Mouse (Mus musculus) heart, embryonic 11.5 days (tissue): ENCODE data around the gene Cdk15. TPM values are rescaled to one million over a fixed set of nuclear protein-coding genes. Genes with fewer than 3 reads are reported as not detected.

Source experiments
- ATAC-seq: fragments of 200-750 bp; cut with Nextera tagmentation; replicated peaks from 2 replicates; pipeline ENCODE4 v1.8.0; 2017; ENCODE audit warnings: moderate library complexity; ENCODE audit not compliant: insufficient number of reproducible peaks, low FRiP score, low TSS enrichment
- H3K27ac ChIP-seq: fragments of 300-500 bp; sonication (generic); 2 replicates; pipeline ENCODE4 v1.5.1; 2014; ENCODE audit warnings: mild to moderate bottlenecking, low read depth, low read length
- H3K27me3 ChIP-seq: fragments of 300-500 bp; sonication (generic); 2 replicates; pipeline ENCODE4 v1.6.1; 2014; ENCODE audit warnings: mild to moderate bottlenecking, low read length, mixed read lengths; ENCODE audit not compliant: control insufficient read depth, insufficient read depth
- H3K36me3 ChIP-seq: fragments of 300-500 bp; sonication (generic); 2 replicates; pipeline ENCODE4 v1.6.1; 2014; ENCODE audit warnings: mild to moderate bottlenecking, low read length, moderate library complexity, mixed read lengths; ENCODE audit not compliant: control insufficient read depth, insufficient read depth
- H3K4me1 ChIP-seq: fragments of 300-500 bp; sonication (generic); 2 replicates; pipeline ENCODE4 v1.6.1; 2014; ENCODE audit warnings: low read length; ENCODE audit not compliant: control insufficient read depth, insufficient read depth
- H3K4me2 ChIP-seq: fragments of 300-500 bp; sonication (generic); 2 replicates; pipeline ENCODE4 v1.6.1; 2014; ENCODE audit warnings: mild to moderate bottlenecking, moderate library complexity
- H3K4me3 ChIP-seq: fragments of 300-500 bp; sonication (generic); 2 replicates; pipeline ENCODE4 v1.5.1; 2014; ENCODE audit warnings: low read depth, low read length
- H3K9ac ChIP-seq: fragments of 300-500 bp; sonication (generic); 2 replicates; pipeline ENCODE4 v1.6.1; 2014; ENCODE audit warnings: mild to moderate bottlenecking, low read depth, low read length, moderate library complexity
- H3K9me3 ChIP-seq: fragments of 300-500 bp; sonication (generic); replicated peaks from 2 replicates; pipeline ENCODE4 v1.6.1; 2016; ENCODE audit warnings: low read length; ENCODE audit not compliant: control insufficient read depth
- WGBS: fragments of 180-500 bp; shearing (Covaris S2); extraction: QIAGEN DNeasy Blood & Tissue Kit; methylation state at CpG from one replicate; pipeline ENCODE4 v1.1.7; 2014; ENCODE audit not compliant: insufficient replicate concordance; 5-methylcytosine and 5-hydroxymethylcytosine counted together
- polyA plus RNA-seq: library from polyadenylated mRNA; unstranded; fragments of >200 nt; fragmentation: Nextera tagmentation; extraction: Ambion mirVana; gene quantifications from 2 replicates; pipeline ENCODE4 v1.2.1, GENCODE M21; 2014

Cdk15 gene
- 0.50 TPM in 1 of 2 replicates, not detected in the other for polyA plus RNA-seq

- Histone ChIP-seq H3K27ac (no peak within 1 kb of the TSS), H3K9ac (no peak within 1 kb of the TSS), H3K27me3 (peaks cover 6% of the 10 kb centered on the region; the same call in 1 of the 2 replicates), H3K36me3 (no peaks in the 10 kb centered on the region), H3K4me2 (peak within 1 kb of the TSS; percentile 39), H3K9me3 (no peaks in the 10 kb centered on the region), H3K4me1 (peaks cover 5% of the 10 kb centered on the region; the same call in 1 of the 2 replicates), H3K4me3 (0 out of 2 replicates have a peak within 1 kb of the TSS, but pooled peaks have one; percentile 5)
- no peak for ATAC-seq
- 16% methylated on average over 13 of the region's 13 CpGs for WGBS
Measured at GRCm38 (mm10) chr1:59256751-59257231, at the start of gene Cdk15. Gene Cdk15 (plus strand): TSS chr1:59256906.

GRCm38 (mm10) chr1:59208331-59208730 lies 48.4 kb upstream of the Cdk15 start:
- Histone ChIP-seq H3K9me3 (no peaks in the 10 kb centered on the region), H3K36me3 (peaks cover 3% of the 10 kb centered on the region; the same call in 1 of the 2 replicates), H3K27ac (no peak overlapping the region), H3K4me1 (no peaks in the 10 kb centered on the region), H3K4me2 (no peak overlapping the region), H3K4me3 (no peak overlapping the region), H3K27me3 (no peaks in the 10 kb centered on the region), H3K9ac (no peak overlapping the region)
- WGBS: 86% methylated on average over 1 of the region's 1 CpGs
- ATAC-seq: no peak

GRCm38 (mm10) chr1:59211651-59212050 lies 45.1 kb upstream of the Cdk15 start:
- WGBS: 71% methylated on average over 4 of the region's 4 CpGs
- no peaks in the 10 kb centered on the region for H3K9me3 ChIP-seq
- H3K4me3 ChIP-seq: no peak overlapping the region
- no peak overlapping the region for H3K9ac ChIP-seq
- no peak overlapping the region for H3K27ac ChIP-seq
- peaks cover 8% of the 10 kb centered on the region for H3K36me3 ChIP-seq
- H3K27me3 ChIP-seq: no peaks in the 10 kb centered on the region
- H3K4me1 ChIP-seq: no peaks in the 10 kb centered on the region
- no peak for ATAC-seq
- no peak overlapping the region for H3K4me2 ChIP-seq

GRCm38 (mm10) chr1:59212076-59212779 lies 44.5 kb upstream of the Cdk15 start:
- no peak overlapping the region for H3K27ac ChIP-seq
- H3K4me3 ChIP-seq: no peak overlapping the region
- no peak overlapping the region for H3K4me2 ChIP-seq
- no peaks in the 10 kb centered on the region for H3K27me3 ChIP-seq
- no peaks in the 10 kb centered on the region for H3K9me3 ChIP-seq
- no peak overlapping the region for H3K9ac ChIP-seq
- no peak for ATAC-seq
- 77% methylated on average over 5 of the region's 5 CpGs for WGBS
- H3K4me1 ChIP-seq: no peaks in the 10 kb centered on the region
- peaks cover 8% of the 10 kb centered on the region for H3K36me3 ChIP-seq

GRCm38 (mm10) chr1:59212951-59213350 lies 43.8 kb upstream of the Cdk15 start:
- no peaks in the 10 kb centered on the region for H3K27me3 ChIP-seq
- H3K4me1 ChIP-seq: no peaks in the 10 kb centered on the region
- H3K36me3 ChIP-seq: peaks cover 8% of the 10 kb centered on the region
- H3K9me3 ChIP-seq: no peaks in the 10 kb centered on the region
- H3K27ac ChIP-seq: no peak overlapping the region
- H3K9ac ChIP-seq: no peak overlapping the region
- H3K4me2 ChIP-seq: no peak overlapping the region
- no CpG with 5 or more reads among the region's 1 CpGs for WGBS
- ATAC-seq: no peak
- no peak overlapping the region for H3K4me3 ChIP-seq

GRCm38 (mm10) chr1:59215446-59215845 lies 41.3 kb upstream of the Cdk15 start:
- no peak overlapping the region for H3K9ac ChIP-seq
- H3K36me3 ChIP-seq: peaks cover 8% of the 10 kb centered on the region
- H3K4me1 ChIP-seq: no peaks in the 10 kb centered on the region
- 91% methylated on average over 11 of the region's 11 CpGs for WGBS
- H3K4me3 ChIP-seq: no peak overlapping the region
- H3K27me3 ChIP-seq: no peaks in the 10 kb centered on the region
- H3K4me2 ChIP-seq: no peak overlapping the region
- no peaks in the 10 kb centered on the region for H3K9me3 ChIP-seq
- ATAC-seq: no peak
- H3K27ac ChIP-seq: no peak overlapping the region

GRCm38 (mm10) chr1:59220371-59220770 lies 36.3 kb upstream of the Cdk15 start:
- Histone ChIP-seq H3K27ac (no peak overlapping the region), H3K9ac (no peak overlapping the region), H3K9me3 (no peaks in the 10 kb centered on the region), H3K4me1 (no peaks in the 10 kb centered on the region), H3K27me3 (no peaks in the 10 kb centered on the region), H3K4me3 (no peak overlapping the region), H3K4me2 (no peak overlapping the region), H3K36me3 (peaks cover 3% of the 10 kb centered on the region)
- no peak for ATAC-seq
- WGBS: 66% methylated on average over 3 of the region's 3 CpGs

- no peak for ATAC-seq
- Histone ChIP-seq H3K4me3 (no peak overlapping the region), H3K4me2 (no peak overlapping the region), H3K27ac (no peak overlapping the region), H3K9me3 (no peaks in the 10 kb centered on the region), H3K36me3 (no peaks in the 10 kb centered on the region), H3K9ac (no peak overlapping the region), H3K4me1 (no peaks in the 10 kb centered on the region), H3K27me3 (no peaks in the 10 kb centered on the region)
- 78% methylated on average over 2 of the region's 2 CpGs for WGBS
Measured at GRCm38 (mm10) chr1:59221591-59221990, 35.1 kb upstream of the Cdk15 start.
